Mouse (Mus musculus): ENCODE measurements around the gene Retreg3.

GRCm38 (mm10) chr11:101095314-101096024, 24.2 kb downstream of the Retreg3 start, which contains the start of gene Psmc3ip:
- TF ChIP-seq POLR2A (IDR thresholded peaks at IDR 0.05; ENCODE audit: control insufficient read depth, extremely low read depth, insufficient read depth, low read length, poor library complexity) (peak; percentile 78), CTCF (IDR thresholded peaks at IDR 0.05; ENCODE audit: borderline replicate concordance, control insufficient read depth, extremely low read depth, insufficient read depth, low read length, poor library complexity) (peak; percentile 83; the same call in 1 of the 2 replicates)
